Mouse (Mus musculus) cerebellum, adult 8-10 months (tissue): ENCODE results near the gene Ccdc142.

Experiments used
- DNase-seq: peaks from one replicate; pipeline ENCODE4 v3.0.0; 2022

Gene Ccdc142

DNA sequence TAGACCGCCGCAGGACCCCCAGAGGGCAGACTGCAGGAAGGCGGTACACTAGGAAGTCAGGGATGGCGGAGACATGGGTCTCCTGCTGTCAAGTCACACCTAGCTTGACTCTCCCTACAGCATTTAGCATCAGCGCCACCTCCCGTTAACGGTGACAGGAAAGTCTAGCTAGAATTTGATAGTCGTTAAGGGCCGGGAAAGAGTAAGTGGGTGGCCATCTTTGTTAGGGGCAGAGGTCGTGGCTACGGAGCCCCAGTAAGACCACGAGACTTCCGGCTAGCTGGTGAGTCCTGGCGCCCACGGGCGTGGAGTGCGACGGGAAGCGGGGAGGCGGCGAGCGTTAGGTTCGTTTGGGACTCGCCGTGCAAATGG is at the start of gene Ccdc142, which contains the start of gene Gm42688:
TSS of gene Ccdc142 (plus strand) at position 286 of the 372 bp plus-strand sequence.
TSS of gene Gm42688 (plus strand) at position 302 of the 372 bp plus-strand sequence.
- DNase-seq, result peak; percentile 87

DNA sequence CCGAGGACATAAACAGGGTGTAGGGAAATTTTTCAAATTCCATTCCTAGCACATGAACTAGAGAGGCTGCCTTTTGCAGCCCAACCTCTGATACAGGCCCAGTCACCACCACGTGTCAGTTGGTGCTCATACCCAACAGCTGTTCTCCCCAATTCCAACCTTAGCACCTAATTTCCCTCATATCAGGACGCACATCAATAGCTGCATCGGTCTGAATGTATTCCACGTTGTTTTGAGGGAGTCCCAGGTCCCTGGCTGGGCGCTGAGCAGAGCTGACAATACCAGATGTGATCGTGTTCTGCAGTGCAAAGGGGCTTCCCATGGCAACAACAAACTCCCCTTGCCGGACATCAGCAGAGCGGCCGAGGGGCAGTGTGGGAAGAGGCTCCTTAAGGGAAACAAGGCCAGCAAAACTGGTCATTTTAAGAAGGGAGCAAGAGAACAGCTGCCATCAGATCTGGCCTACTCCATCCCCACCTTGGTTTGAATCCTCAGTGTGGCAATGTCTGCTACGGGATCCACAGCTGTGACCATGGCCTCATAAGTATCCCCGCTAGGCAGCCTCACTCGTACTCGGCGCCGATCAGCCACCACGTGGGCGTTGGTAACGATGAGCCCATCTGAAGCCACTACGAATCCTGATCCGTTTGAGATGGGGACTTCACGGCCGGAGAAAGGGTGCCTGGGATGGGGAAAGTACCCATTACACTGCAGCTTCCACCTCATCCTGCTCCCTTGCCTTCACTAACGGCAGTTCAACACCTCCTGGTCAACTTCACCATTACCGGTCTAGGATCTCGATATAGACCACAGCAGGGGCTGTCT is 48.1 kb upstream of the Ccdc142 start:
- peak; percentile 36 for DNase-seq

DNA sequence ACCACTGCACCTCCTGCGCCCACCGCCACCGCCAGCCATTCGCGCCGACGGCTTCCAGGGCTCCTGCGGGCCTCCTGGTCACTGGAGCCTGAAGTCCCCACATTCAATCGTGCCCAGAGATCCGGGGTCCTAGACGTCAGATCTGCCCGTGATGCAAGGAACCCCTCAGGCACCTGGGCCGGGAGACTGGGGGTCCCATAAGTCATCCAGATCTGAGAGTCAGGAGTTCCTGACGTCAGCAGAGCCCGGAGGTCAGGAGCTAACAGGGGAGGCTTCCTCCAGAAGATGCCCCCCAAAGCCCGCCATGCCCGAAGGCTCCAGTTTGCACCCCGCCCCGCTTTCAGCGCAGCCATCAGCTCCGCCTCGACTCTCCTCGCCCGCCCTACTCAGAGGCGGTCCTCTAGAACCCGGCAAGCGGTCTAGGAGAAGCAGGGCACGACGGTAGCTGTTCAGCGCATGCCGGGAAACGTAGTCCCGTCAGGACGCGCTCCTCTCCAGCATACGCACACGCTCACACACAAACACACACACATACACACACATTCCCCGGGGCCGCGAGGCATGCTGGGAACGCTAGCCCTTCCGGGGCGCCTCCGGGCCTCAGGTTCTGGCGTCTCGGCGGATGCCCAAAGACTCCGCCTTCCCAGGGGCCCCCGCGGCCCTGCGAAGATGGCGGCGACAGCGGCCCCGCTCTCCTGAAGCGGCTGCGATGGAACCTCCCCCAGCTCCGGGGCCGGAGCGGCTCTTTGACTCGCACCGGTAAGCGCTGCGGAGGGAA is 47.1 kb upstream of the Ccdc142 start, which contains the start of gene Aup1:
TSS of gene Aup1 (plus strand) at position 448 of the 778 bp plus-strand sequence.
- DNase-seq, result peak; percentile 95

DNA sequence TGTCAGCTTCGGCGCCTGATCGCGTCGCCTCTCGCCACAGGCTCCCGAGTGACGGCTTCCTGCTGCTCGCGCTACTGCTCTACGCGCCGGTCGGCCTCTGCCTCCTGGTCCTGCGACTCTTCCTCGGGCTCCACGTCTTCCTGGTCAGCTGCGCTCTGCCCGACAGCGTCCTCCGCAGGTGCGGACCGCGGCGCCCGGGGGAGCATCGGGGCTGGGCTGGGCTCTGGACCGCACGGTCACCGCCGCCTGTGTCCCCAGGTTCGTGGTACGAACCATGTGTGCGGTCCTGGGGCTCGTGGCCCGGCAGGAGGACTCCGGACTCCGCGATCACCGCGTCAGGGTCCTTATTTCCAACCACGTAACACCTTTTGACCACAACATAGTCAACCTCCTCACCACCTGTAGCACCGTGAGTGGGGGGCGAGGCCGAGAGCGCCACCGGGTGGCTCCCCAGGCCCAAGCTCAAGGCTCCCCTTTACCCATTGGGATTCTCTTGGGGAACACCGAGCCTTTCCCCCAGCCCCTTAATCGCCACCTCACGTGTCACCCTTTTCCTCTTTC is 46.5 kb upstream of the Ccdc142 start, which contains the start of gene Htra2:
TSS of gene Htra2 (minus strand) at position 403 of the 561 bp plus-strand sequence.
- no peak for DNase-seq

DNA sequence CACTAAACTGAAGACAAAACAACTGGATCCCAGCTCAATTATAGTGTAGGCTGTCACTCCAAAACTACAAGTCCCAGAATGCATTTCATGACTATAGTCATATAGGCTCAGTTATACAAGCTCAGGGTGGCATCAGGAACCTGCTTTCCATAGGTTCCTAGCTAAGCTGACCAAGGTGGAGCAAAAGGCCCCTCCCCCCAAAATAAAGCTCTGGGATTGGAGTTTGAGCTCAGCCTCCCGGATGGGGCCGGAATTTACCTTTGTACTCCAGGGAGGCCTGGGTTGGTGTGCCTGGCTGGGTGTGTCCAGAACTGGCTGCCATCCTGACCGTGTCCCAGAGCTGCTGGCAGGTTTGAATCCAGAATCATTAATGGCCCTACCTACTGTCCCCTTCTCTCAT is 43.6 kb upstream of the Ccdc142 start, which contains the start of gene Dqx1:
TSS of gene Dqx1 (plus strand) at position 55 of the 400 bp plus-strand sequence.
- DNase-seq, result peak; percentile 24

DNA sequence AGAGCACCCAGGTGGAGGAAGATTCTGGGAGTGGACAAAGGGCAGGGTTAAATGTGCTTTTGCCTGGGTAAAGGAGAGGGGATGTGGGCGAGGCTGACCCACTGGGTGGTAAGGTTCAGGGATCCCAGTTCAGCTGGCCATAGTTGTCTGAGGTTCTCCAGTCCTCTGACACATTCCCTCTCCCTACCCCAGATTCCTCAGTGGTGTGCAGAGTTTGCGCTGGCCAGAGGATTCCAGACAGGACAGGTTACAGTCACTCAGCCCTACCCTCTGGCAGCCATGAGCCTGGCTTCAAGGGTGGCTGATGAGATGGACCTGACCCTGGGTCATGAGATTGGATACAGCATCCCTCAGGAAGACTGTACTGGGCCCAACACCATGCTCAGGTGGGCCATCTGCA is 42.7 kb upstream of the Ccdc142 start:
- no peak for DNase-seq

DNA sequence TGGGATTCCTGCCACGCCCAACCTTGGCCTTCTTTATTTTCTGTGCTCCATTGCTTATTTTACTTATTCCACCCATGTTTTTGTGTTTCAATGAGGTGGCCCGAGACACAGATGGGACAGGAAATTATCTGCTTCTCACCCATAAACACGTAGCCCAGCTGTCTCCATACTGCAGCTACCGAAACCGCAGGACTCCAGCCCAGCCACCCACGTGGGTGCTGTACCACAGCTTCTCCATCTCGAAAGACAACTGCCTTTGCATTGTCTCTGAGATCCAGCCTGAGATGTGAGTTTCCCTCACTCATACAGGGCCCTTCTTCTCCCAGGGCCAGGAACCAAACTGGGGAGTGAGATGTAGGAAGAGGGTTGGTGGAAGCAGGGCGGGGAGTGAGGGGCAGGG is 35.4 kb upstream of the Ccdc142 start:
- DNase-seq, result no peak

DNA sequence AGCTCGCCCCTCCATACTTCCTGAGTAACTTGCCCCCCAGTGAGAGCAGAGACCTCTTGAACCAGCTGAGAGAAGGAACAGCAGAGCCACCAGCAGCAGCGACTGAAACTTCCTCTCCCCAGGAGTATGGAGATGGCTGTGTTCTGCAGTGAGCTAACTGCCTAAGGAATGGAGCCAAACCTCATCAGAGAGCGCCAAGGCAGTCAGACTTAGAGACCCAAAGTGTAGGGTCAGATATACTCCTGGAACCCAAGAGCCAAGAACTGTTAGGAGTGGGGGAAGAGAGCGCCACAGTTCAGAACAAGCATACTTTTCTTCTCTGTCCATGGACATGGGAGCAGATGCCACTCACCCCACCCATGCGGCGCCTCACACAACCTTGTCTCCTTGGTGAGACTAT is 35.0 kb upstream of the Ccdc142 start:
- no peak for DNase-seq

DNA sequence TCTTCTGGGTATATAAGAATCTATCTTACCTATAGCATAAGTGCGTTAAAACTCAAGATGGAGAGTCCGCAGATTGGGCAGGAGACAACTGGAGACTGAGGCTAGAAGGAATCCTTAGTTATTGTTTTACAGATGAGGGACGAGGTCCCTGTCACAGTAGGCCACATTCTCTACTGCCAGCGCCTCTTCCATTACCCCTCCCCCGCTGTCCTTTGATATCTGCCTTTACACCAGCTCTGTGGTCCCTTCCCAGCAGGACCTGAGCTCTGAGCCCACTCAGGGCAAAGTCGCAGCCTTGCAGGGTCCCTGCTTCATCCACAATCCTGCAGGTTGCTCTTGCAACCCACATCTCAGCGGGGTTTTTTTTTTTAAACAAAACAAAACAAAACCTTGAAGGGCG is 33.2 kb upstream of the Ccdc142 start:
- DNase-seq, result no peak

DNA sequence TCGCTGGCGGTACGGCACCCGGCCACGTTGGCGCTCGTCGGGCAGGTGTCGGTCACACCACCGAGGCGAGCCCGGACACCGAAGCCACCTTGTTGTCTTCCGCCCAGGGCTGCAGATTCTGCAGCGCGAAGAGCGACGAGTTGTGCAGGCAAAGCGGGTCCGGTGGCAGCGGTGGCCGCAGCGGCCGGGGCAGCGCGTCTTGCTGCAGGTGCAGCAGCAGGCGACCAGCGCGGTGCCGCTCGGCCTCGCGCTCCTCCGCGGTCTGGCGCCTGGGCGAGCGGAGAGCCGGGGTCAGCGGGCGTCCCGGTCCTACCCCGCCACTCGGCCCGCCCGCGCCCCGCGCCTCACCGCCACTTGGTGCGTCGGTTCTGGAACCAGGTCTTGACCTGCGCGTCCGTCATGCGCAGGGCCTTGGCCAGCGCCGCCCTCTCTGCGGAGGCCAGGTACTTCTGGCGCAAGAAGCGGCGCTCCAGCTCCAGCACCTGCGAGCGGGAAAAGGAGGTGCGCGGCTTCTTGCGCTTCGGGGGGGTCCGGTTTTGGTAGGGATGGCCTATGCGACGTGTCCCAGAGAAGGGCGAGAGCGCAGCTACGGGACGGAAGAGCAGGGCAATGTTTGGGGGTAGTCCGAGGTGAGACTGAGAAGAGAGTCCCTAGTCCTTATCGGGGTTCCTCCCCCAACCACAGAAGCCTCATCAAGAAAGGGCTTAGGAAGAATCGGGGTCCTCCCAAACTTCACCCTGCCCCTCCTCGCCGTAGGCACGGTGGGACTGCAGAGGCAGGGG is 32.5 kb upstream of the Ccdc142 start:
- DNase-seq, result no peak

DNA sequence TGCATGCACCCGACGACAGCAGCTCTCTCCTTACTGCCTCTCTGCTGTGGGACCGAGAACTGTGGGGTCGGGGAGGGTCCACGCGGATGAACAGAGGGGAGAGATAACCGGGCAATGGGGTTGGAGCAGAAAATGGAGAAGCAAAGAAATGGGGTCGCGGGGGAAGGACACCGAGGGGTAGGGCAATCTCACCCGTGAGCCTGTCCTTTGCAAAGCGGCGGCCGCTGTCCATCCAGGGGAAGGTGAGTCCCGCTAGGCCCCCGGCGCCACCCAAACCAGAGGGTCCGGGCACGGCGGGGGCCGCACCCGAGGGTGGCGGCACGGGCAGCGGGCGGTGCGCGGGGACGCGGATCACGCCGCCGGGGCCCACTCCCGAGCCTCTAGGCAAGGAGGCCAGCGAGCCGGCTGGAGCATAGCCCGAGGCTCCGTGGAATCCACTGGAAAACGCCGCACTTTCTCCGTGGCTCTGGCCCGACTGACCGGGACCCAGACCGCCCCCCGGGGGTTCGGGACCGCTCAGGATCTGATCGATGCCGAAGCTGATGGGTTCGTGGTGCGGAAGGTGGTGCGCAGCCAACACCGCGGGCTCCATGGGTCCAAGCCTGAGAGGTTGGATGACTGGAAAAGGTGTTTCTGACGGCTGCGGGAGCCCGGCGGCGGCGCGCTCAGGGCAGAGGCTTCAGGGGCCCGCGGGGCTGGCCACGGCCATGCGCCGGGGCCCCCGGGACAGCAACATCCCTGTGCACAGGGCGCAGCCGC is 31.7 kb upstream of the Ccdc142 start:
- DNase-seq, result peak; percentile 28

DNA sequence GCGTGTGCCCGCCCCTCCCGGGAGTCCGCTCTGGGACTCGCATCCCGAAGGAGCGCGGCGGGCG is 31.3 kb upstream of the Ccdc142 start, which contains the start of gene Tlx2:
TSS of gene Tlx2 (minus strand) at position 47 of the 64 bp plus-strand sequence.
- no peak for DNase-seq

DNA sequence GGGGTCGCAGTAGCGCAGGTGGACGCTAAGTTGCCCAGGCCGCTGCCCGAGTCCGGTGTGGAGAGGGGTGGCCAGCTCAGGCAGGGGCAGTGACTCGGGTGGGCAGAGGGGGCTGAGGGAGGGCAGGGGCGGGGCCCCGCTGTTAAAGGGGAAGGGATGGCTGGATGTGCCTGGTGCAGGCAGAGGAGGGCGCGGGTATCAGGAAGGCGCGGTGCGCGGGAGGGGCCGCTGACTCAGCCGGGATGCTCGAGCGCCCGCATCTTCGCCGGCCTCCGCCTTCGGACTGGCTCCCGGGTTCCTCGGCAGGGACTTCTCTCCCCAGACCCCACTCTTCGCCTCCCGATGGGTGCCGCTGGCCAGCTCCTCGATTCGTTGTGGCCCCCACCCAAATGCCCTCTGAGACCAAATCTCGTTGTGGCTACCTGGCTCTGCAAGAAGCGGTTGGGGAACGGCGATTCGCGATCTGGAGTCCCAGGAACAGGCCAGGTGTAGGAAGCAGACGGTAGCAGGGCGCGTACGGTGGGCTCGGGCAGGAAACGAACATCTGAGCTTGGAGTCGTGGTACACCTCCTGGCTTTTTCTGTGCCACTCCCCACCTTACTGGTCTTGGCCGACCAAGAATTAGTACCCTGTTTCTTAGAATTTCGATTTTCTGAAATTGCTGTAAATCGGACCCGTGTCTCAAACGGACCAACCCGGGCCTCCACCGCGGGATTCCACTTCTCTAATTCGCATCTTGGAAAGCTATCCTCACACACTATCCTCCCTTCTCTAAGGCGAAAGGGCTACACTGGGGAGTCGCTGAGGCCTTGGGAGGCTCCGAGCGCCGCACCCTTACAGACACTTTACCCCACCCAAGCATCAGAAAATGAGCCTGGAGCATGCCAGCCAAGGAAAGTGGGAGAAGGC is 30.8 kb upstream of the Ccdc142 start:
- peak; percentile 50 for DNase-seq

DNA sequence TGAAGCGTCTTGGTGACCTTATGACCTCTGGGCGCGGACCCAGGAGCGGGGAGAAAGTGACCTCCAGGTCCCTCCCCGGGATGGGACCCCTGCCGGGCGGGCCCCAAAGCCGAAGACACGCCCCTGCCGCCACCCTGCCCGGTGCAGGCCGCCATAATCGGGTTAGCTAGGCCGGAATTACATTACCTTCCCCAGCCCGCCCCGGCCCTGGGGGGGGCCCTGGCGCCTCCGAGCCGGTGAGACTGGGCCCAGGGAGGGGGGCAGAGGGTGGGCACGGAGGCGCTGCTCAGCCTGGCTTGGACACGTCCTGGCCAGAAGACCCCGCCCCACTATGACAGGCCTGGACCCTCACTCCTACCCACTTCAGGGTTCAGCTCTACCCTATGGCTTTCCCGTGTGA is 30.2 kb upstream of the Ccdc142 start:
- DNase-seq, result peak; percentile 30

DNA sequence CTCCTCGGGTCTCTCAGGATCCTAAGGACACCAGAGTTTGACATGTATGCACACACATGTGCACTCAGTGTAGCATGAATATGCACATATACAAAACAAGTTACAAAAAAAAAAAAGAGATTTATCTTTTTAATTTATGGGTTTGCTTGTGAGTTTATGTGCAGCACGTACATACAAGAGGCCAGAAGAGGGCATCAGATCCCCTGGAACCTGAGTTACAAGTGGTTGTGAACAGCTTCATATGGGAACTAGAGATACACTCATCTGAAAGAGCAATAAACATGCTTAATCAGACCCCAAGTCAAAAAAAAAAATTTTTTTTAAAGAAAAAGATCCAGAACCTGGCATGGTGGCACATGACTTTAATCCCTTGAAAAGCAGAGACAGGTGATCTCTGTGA is 26.4 kb upstream of the Ccdc142 start:
- no peak for DNase-seq

DNA sequence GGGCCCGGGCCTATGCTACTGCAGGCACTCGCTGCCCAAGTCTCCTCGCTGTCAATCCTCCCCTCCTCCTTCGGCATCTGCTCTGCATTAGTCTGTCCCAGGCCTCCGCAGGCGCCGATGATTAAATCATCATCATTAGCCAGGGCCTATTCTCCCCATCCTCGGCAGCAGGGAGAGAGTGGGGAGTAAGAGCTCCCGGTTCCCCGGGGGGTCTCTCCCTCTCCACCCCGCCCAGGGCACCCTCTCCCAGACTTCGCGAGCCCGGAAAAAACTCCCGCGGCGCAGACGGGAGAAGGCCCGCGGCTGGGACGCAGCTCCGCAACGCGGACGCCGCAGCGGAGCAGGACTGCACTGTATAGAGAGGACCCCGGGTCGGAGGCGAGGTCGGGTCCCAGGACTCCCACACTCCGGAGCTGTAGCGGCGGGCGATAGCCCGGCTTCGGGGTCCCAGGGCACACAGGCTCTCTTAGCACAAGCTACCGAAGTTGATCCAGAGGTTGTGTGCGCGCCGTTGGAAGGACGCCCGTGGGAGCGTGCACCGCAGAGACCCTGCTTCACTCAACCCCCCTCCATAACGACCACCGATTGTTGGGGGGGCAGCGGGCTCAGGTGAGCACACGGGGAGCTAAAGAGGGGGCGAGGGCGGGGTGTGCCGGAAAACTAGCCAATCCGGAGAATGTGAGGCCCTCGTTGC is 23.6 kb upstream of the Ccdc142 start, which contains the start of gene Pcgf1:
TSS of gene Pcgf1 (plus strand) at position 240 of the 694 bp plus-strand sequence.
- no peak for DNase-seq

DNA sequence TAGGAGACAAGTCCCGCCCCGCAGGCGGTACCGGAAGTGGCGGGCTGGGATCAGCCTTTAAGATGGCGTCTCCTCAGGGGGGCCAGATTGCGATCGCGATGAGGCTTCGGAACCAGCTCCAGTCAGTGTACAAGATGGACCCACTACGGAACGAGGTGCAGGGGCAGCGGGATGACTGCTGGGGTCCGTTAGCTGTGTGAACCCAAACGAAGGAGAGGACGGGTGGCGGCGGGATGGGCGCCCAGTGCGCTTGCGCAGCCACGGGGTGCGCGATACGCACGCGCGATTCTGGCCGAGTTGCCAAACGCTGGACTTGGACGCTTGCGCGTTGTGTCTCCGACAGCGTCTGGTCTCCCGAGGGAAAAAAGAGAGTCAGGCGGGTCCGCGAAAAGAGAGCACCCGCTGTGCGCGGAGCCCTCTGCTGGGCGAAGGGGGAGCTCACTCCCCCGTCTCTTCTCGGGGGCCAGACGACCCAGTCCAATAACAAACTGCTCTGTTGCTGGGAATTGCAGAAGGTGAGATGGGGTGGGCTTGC is 23.0 kb upstream of the Ccdc142 start:
- DNase-seq, result peak; percentile 100

DNA sequence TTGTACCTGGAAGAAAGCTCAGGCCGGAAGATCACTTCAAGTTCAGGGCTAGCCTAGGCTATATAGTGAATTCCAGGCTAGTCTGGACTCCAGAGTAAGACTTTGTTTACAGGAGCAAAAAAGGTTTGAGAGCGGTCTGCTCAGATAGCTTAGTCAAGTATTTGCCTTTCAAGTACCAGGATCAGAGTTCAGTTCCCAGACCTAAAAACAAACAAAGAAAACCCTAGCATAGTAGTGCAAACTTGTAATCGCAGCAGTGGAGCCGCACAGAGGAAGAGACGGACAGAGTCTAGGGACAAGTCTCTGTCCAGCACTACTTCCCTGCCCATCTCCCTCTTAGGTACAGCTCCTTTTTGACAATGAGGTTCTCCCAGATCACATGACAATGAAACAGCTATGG is 21.2 kb upstream of the Ccdc142 start:
- DNase-seq, result no peak

DNA sequence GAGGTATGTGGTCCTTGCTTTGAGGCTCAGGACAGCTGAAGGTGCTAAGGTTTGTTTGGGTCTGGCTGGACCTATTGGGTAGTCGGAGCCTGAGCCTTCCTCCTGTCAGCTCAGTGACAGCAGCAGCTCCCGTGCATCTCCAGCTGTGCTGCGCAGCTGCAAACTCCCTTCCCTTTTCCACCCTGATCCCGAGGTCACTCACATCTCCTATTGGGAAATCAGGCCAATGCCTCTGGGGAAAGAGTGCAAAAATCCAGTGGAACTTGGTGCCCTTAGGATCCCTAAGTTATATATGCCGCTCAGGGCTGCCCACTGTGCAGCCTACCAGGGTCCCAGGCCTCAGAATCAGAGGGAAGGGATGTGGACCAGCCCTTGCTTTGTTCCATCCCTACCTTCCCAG is 17.9 kb upstream of the Ccdc142 start:
- no peak for DNase-seq

DNA sequence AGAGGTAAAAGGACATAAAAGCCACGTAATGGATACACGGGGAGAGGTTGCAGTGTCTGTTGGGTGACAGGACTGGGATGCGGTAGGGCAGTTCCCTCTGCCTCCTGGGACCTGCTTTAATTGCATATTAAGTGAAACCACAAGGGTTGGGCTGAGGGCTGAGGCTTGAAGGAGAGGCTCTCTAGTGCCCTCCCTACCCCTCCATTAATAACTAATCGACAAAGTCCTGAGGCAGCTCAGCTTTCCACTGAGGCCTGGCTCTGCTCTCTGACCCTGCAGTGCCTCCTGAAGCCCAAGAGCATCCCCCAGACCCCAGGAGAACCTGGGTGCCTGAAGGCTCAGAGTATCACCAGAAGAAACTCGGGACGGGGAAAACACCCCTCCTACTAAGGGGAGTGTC is 16.9 kb upstream of the Ccdc142 start:
- DNase-seq, result no peak
